Mouse (Mus musculus) heart, postnatal 10 days (tissue): ENCODE data around the gene Mospd3. TPM values are rescaled to one million over a fixed set of nuclear protein-coding genes. Genes with fewer than 3 reads are reported as not detected.

Experiments
- total RNA-seq, 2 experiments: library from RNA; stranded (reverse); gene quantifications; 2 replicates each; pipeline ENCODE4 v1.2.3; 2021

Gene Mospd3
- total RNA-seq, 2 experiments from 2014 or later = 25.1 to 31.4 TPM

Other genes starting within 250 kb of the Mospd3 start
- under 1 TPM in 1 of 2 experiments, not detected in 1; 0.10 TPM for gene Zan, start 124.0 kb downstream of the Mospd3 start, total RNA-seq
- 10 to 100 TPM; 16.6 to 19.2 TPM for gene Pop7, start 98.5 kb downstream of the Mospd3 start, total RNA-seq
- 10 to 100 TPM; 29.6 to 33.8 TPM for gene Gigyf1, start 82.5 kb downstream of the Mospd3 start, total RNA-seq
- gene Epo, start 67.8 kb downstream of the Mospd3 start, total RNA-seq = not detected
- 100 to 1,000 TPM; 481 to 484 TPM for gene Gnb2, start 67.5 kb downstream of the Mospd3 start, total RNA-seq
- gene Actl6b, start 47.5 kb downstream of the Mospd3 start, total RNA-seq = not detected
- not detected for gene Tfr2, start 31.2 kb downstream of the Mospd3 start, total RNA-seq
- gene Pcolce, start 12.7 kb upstream of the Mospd3 start, total RNA-seq = 100 to 1,000 TPM; 127 to 142 TPM
- gene Fbxo24, start 27.9 kb upstream of the Mospd3 start, total RNA-seq = under 1 TPM; 0.20 to 0.29 TPM
- 10 to 100 TPM; 20.2 to 21.7 TPM for gene Lrch4, start 28.1 kb upstream of the Mospd3 start, total RNA-seq
- gene Gm20605, start 28.1 kb upstream of the Mospd3 start, total RNA-seq = 1 to 10 TPM; 5.0 to 5.9 TPM
- 1 to 10 TPM; 3.2 to 3.9 TPM for gene Sap25, start 40.3 kb upstream of the Mospd3 start, total RNA-seq
- under 1 TPM; 0.24 to 0.35 TPM for gene Irs3, start 44.7 kb upstream of the Mospd3 start, total RNA-seq
- 10 to 100 TPM; 11.8 to 14.0 TPM for gene Agfg2, start 83.7 kb upstream of the Mospd3 start, total RNA-seq
- 1 to 10 TPM; 1.6 to 1.7 TPM for gene Nyap1, start 140.5 kb upstream of the Mospd3 start, total RNA-seq
- gene Tsc22d4, start 144.7 kb upstream of the Mospd3 start, total RNA-seq = 100 to 1,000 TPM; 279 to 287 TPM
- gene Ppp1r35, start 177.8 kb upstream of the Mospd3 start, total RNA-seq = 10 to 100 TPM; 13.4 to 17.4 TPM
- 10 to 100 TPM; 26.2 to 41.3 TPM for gene Mepce, start 186.6 kb upstream of the Mospd3 start, total RNA-seq
- 1 to 10 TPM; 2.8 to 3.1 TPM for gene Zcwpw1, start 186.7 kb upstream of the Mospd3 start, total RNA-seq
- 1 to 10 TPM; 1.1 to 1.8 TPM for gene Pilra, start 235.2 kb upstream of the Mospd3 start, total RNA-seq